Comparison of ENCODE assay signal across 8 mouse cellular contexts in genomic region chr11:101095314-101096024, GRCm38 (mm10). TPM values are rescaled to one million over a fixed set of nuclear protein-coding genes. Genes with fewer than 3 reads are reported as not detected.
A peak's percentile ranks its signal among the peaks of the same experiment; 100 is the strongest.
DNase-seq lines count a peak whose midpoint lies in the region; ATAC-seq lines count a peak whose summit lies in the region.

Gene Psmc3ip (minus strand): TSS chr11:101095436.

- peak; percentile 96 for DNase-seq in adrenal gland, postnatal 10 days
- peak; percentile 92 for DNase-seq in embryo, embryonic 9.5 days (ENCODE audit: extremely low spot score)
- peak; percentile 80 to 92 for DNase-seq in gastrocnemius, postnatal 4 days (ENCODE audit: low spot score in 2 of 2)
- peak; percentile 92 to 93 for DNase-seq in left cerebral cortex, postnatal 36 days (ENCODE audit: low spot score in 2 of 2)
- peak; percentile 97 for DNase-seq in midbrain, embryonic 10.5 days (ENCODE audit: low spot score)
- DNase-seq in right cerebral cortex, postnatal 36 days (ENCODE audit: low spot score in 2 of 2), result peak; percentile 90 to 92
- DNase-seq in urinary bladder, postnatal 4 days (ENCODE audit: low spot score in 2 of 2), result peak; percentile 90 to 94

- ATAC-seq in intestine, embryonic 16.5 days, result peak; percentile 97

- H3K4me2 ChIP-seq in intestine, embryonic 16.5 days (ENCODE audit: low read depth, low read length), result peak within 1 kb of the TSS; percentile 96

- peak within 1 kb of the TSS; percentile 92 for H3K4me3 ChIP-seq in intestine, embryonic 16.5 days (ENCODE audit: low read length)
- peak within 1 kb of the TSS; percentile 81 for H3K4me3 ChIP-seq in midbrain, embryonic 10.5 days

- H3K9me3 ChIP-seq in intestine, embryonic 16.5 days (ENCODE audit: control insufficient read depth, low read length), result no peaks in the 10 kb centered on the region
- no peaks in the 10 kb centered on the region for H3K9me3 ChIP-seq in midbrain, embryonic 10.5 days (replicated peaks)

- no peaks in the 10 kb centered on the region for H3K27me3 ChIP-seq in intestine, embryonic 16.5 days (replicated peaks; ENCODE audit: control insufficient read depth, insufficient read depth, low read length)
- no peaks in the 10 kb centered on the region for H3K27me3 ChIP-seq in midbrain, embryonic 10.5 days (ENCODE audit: low read depth, poor library complexity, severe bottlenecking)

- intact Hi-C loops in left cerebral cortex, postnatal 36 days (cut with DNase I), result loop anchor here (2.0 kb wide), 1 partner anchor 81 kb away; no protein-coding TSS in a partner anchor

- H3K27ac ChIP-seq in intestine, embryonic 16.5 days (ENCODE audit: low read length), result peak within 1 kb of the TSS; percentile 97
- H3K27ac ChIP-seq in midbrain, embryonic 10.5 days (replicated peaks), result peak within 1 kb of the TSS; percentile 90

- peak within 1 kb of the TSS; percentile 92 for H3K9ac ChIP-seq in intestine, embryonic 16.5 days (ENCODE audit: low read depth, low read length)

- H3K36me3 ChIP-seq in intestine, embryonic 16.5 days (ENCODE audit: control insufficient read depth, insufficient read depth, low read length), result peaks cover 35% of the 10 kb centered on the region
- H3K36me3 ChIP-seq in midbrain, embryonic 10.5 days, result peaks cover 74% of the 10 kb centered on the region

- H3K4me1 ChIP-seq in intestine, embryonic 16.5 days (ENCODE audit: control insufficient read depth, insufficient read depth, low read length), result peaks cover 10% of the 10 kb centered on the region
- peaks cover 30% of the 10 kb centered on the region for H3K4me1 ChIP-seq in midbrain, embryonic 10.5 days

- under 1% methylated on average over 43 of the region's 43 CpGs for WGBS in intestine, embryonic 16.5 days
- 1% methylated on average over 43 of the region's 43 CpGs for WGBS in midbrain, embryonic 10.5 days

RNA-seq across cellular contexts. Expression of gene Psmc3ip, which starts in this region (rescaled TPM):
- total RNA-seq in adrenal gland, postnatal 10 days (2021), result 1 to 10 TPM; 6.6 to 7.1 TPM
- 1 to 10 TPM; 4.9 to 6.2 TPM for total RNA-seq in gastrocnemius, postnatal 4 days (2021)
- 15.0 and 18.1 TPM in 2 replicates for polyA plus RNA-seq in intestine, embryonic 16.5 days (2015; fragmentation: Nextera tagmentation; extraction: Ambion mirVana)
- total RNA-seq in left cerebral cortex, postnatal 36 days (2021), result 1 to 10 TPM; 2.1 to 3.1 TPM
- polyA plus RNA-seq in midbrain, embryonic 10.5 days (2016; fragmentation: Nextera tagmentation; extraction: Ambion mirVana), result 74.3 and 77.3 TPM in 2 replicates

Comparison
In these comparisons a context has a peak if more than half of its experiments do, and no peak if none do; other contexts are left out.
1. Peak in every context shown above with its lines: DNase-seq, ATAC-seq, H3K4me3 ChIP-seq and H3K27ac ChIP-seq.